Mouse (Mus musculus): ENCODE results near the gene Figla. TPM values are rescaled to one million over a fixed set of nuclear protein-coding genes. Genes with fewer than 3 reads are reported as not detected.

The Figla gene
- total RNA-seq (2023): not detected

DNA sequence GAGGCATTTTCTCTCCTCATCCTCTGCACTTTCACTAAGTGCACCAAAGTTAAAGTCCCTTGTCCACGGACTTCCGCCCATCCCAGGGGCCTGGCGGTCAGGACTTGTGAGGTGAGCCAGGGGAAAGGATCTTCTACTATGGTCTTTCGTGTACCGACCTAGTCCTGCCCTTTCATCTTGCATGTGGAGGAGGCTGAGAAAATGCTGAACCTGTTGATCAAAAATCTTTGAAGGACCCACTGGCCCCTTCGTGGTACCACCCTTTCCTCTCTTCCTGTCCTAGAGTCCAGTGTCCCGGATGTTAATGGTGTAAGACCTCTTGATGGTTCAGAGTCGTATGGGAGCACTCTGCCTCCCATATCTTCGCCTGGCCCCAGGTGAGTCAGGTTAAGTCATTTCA lies at the start of gene Figla:
Gene Figla (plus strand): TSS at position 301 of the 400 bp plus-strand sequence.

DNA sequence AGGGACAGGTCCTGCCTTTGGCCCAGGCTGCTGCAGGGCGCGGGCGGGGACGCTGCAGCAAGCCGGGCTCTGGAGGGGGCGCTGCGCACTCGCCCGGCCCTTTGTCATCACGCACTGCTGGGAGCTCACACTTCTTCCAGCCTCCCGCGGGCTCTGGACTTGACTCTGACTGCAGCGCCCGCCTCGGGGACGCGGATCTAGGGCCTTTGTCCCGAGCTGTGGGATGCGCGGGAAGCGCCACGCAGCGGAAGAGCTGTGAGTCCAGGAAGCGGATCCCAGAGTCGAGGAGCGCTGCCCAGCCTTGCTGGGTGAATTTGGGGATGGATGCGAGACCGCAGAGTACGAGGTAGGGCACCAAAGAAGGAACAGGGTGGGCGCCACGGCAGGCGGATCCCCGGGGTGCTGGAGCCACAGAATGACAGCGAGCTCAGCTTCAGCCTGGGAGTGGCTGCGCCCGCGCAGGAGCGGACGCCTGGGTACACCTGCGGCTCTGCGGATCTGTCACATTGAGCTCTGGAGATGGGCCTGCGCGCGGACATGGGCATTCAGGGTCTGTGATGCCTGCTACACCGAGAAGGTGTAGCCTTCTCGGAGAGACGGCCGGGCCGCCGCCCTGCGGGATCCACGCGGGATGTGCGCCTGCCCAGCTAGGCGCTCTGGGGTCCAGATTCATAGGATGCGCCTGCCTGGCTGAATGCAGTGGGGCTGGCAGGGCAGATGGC lies 12.8 kb downstream of the Figla start, which contains the start of gene Add2:
Gene Add2 (plus strand): TSS at position 81 of the 722 bp plus-strand sequence.

Other genes starting within 250 kb of the Figla start
- not detected for gene Nat8f6, start 195.2 kb upstream of the Figla start, total RNA-seq (2023)
- gene Nat8f5, start 195.2 kb upstream of the Figla start, total RNA-seq (2023): not detected
- not detected for gene Nat8, start 184.1 kb upstream of the Figla start, total RNA-seq (2023)
- gene Nat8f2, start 147.0 kb upstream of the Figla start, total RNA-seq (2023): not detected
- gene Nat8f4, start 111.3 kb upstream of the Figla start, total RNA-seq (2023): under 1 TPM; 0.56 to 0.57 TPM
- gene Tprkb, start 104.3 kb upstream of the Figla start, total RNA-seq (2023): 1 to 10 TPM; 6.0 to 6.5 TPM
- gene Nat8f1, start 100.5 kb upstream of the Figla start, total RNA-seq (2023): 1 to 10 TPM; 1.6 to 2.1 TPM
- gene Dusp11, start 54.5 kb upstream of the Figla start, total RNA-seq (2023): 100 to 1,000 TPM; 134 to 141 TPM
- 10 to 100 TPM in 1 of 2 experiments, 1 to 10 TPM in 1; 5.0 to 14.0 TPM for gene Add2, start 12.5 kb downstream of the Figla start, total RNA-seq (2023)
- gene Tgfa, start 179.1 kb downstream of the Figla start, total RNA-seq (2023): not detected

Measured in neutrophil, adult 59 days (primary cell).